Mouse (Mus musculus) spleen, adult 10 weeks (tissue): ENCODE data around the gene Olfr718-ps1. TPM values are rescaled to one million over a fixed set of nuclear protein-coding genes. Genes with fewer than 3 reads are reported as not detected.

Experiments
- polyA plus RNA-seq: library from polyadenylated mRNA; stranded (reverse); fragments of 350-450 nt; fragmentation: Illumina TruSeq; extraction: RNeasy Lipid Tissue Mini Kit (QIAGEN cat#74804); gene quantifications from one replicate; pipeline ENCODE4 v1.2.3, GENCODE M21; 2015; ENCODE audit warnings: low replicate concordance; ENCODE audit not compliant: insufficient read depth

Gene Olfr718-ps1
- not detected for polyA plus RNA-seq

DNA sequence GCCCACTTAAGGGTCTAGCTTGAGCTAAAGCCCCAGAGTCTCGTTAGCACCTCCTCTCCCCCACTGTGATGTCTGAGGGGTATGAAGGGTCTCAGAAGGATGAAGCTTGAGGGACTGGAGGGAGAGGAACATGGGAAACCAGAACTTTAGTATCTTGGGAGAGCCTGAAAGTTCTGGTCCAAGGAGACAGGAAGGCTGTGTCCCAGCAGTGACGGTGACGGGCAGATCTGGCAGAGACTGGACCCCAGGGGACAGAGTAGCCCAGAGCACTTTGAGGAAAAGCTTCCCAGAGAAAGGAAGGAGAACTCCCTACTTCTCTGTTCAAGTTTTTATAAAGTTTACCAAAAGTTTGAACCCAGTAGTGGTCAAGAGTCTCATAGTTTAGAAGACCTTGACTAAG lies at the start of gene Olfr718-ps1:
Gene Olfr718-ps1, minus strand, starts transcription at position 101 of the 400 bp plus-strand sequence.

DNA sequence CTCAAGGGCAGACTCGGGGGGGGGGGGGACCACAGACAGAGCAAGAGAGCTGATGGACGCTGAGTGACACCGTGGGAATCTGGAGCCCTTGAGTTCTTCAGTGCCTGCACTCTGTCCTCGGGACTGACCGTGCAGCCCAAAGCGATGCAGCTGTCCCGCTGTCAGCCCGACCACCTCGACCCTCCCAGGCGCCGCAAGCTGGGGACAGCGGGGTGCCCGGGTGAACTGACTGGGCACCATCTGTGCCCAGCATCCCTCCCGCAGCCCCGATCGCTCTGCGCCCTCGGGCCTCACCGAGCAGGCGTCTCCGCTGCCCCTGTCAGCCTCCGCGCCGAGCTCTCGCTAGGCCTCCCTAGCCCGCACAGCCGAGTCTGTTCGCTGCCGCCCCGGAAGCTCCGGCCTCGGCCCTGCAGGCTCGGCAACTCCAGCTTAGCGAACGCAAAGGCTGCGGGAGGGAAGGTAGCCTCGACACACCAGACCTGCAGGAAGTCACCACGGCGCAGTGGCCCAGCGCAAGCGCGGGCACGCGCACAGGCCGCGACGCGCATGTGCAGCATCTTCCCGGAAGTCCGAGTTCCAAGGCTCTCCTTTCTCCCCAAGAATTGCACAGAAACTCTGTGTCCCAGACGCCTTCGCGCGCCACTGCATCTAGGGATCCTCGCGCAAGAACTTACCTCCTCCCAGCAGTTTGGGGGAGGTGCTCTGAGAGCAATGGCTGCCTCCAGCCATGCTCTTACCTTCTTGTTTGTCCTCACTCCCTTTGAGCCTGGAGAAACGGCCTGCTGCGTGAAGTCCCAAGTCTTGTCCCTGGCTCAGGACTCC lies 33.1 kb upstream of the Olfr718-ps1 start, which contains the start of the genes Rbak and Spdye4b:
Gene Rbak, minus strand, starts transcription at position 521 of the 822 bp plus-strand sequence.
Gene Spdye4b, plus strand, starts transcription at position 763 of the 822 bp plus-strand sequence.

DNA sequence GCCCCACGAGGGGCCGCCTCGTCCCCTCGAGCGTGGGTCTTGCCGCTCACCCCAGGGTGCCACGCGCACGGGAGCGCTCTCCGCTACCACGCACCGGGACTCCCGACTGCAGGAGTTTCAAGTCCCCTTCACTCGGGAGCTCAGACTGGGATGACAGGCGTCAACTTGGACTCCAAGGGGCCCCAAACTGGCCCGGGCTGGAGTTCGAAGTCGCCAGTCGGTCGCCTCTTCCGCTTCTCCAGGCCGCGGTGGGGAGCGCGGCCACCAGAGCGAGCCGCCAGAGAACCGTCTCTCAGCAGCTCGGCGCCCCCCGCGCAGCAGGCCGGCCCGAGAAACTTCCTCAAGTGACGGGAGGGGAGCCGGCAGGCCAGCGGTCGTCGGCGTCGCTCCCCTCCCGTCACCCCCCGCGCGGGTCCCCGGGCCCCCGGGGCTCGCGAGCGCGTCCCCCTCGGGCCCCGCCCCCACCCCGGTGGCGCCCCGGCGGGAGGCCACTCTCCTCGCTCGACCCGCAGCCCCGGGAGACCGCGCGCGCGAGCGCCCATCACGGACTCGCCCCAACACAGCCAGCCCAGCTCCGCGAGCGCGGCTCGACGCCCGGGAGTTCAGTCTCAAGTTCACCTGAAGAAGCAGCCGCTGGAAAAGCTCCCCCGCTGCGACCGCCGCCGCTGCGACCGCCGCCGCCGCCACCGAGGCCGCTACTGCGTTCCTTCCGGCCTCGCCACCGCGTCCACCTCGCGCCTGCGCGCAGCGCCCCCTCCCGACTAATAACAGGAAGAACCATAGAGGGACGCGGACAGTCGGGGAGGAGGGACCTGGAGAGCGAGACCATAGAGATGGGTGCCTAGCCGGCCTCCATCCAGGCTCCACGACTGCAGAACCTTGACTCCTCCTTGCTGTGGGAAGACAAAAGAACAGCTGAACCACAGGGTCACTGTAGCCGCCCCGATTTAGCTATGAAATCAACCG lies 34.8 kb downstream of the Olfr718-ps1 start, which contains the start of gene Rnf216:
Gene Rnf216, minus strand, starts transcription at position 714 of the 966 bp plus-strand sequence.

Other genes starting within 250 kb of the Olfr718-ps1 start
- gene Actb, start 240.8 kb downstream of the Olfr718-ps1 start, polyA plus RNA-seq, result 2,641 TPM
- 12.8 TPM for gene Fscn1, start 187.2 kb downstream of the Olfr718-ps1 start, polyA plus RNA-seq
- 36.7 TPM for gene Rnf216, start 34.6 kb downstream of the Olfr718-ps1 start, polyA plus RNA-seq
- gene Rbak, start 33.2 kb upstream of the Olfr718-ps1 start, polyA plus RNA-seq, result 21.2 TPM
- not detected for gene Spdye4b, start 33.4 kb upstream of the Olfr718-ps1 start, polyA plus RNA-seq
- gene Spdye4a, start 79.3 kb upstream of the Olfr718-ps1 start, polyA plus RNA-seq, result not detected
- 25.4 TPM for gene Zfp12, start 87.6 kb upstream of the Olfr718-ps1 start, polyA plus RNA-seq
- gene Zfp316, start 122.4 kb upstream of the Olfr718-ps1 start, polyA plus RNA-seq, result 1.4 TPM
- 0.12 TPM for gene Zfp853, start 146.0 kb upstream of the Olfr718-ps1 start, polyA plus RNA-seq
- gene E130309D02Rik, start 167.8 kb upstream of the Olfr718-ps1 start, polyA plus RNA-seq, result 8.1 TPM
- gene Zdhhc4, start 181.7 kb upstream of the Olfr718-ps1 start, polyA plus RNA-seq, result 35.6 TPM
- gene Grid2ip, start 209.8 kb upstream of the Olfr718-ps1 start, polyA plus RNA-seq, result not detected